ENCODE assay signal across 9 mouse cellular contexts in the genomic region with DNA sequence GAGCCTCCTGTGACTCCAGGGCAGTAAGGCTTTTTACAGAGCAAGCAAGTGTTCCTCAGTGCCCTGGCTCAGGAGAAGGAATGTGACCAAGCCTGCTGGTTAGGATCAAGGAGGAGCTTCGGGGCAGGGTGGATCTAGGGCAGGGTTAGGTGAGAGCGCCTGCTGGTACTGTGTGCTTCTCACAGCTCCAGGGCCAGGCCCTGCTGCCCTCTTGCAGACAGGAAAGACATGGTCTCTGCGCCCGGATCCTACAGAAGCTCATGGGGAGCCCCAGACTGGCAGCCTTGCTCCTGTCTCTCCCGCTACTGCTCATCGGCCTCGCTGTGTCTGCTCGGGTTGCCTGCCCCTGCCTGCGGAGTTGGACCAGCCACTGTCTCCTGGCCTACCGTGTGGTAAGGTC. TPM values are rescaled to one million over a fixed set of nuclear protein-coding genes. Genes with fewer than 3 reads are reported as not detected.
DNase-seq lines count a peak whose midpoint lies in the region; ATAC-seq lines count a peak whose summit lies in the region.
"Had no signal": no experiment of that assay in that cellular context is flagged by ENCODE, and none has a peak within 500 bp of the region (broad histone marks: within the 10 kb centered on the region; RNA-seq: fewer than 3 reads in every experiment).

No protein-coding gene starts in this region.

- no peak for DNase-seq in forebrain, embryonic 10.5 days (ENCODE audit: extremely low spot score, low spot score)
- peak; percentile 51 to 60 for DNase-seq in kidney, postnatal 36 days
- peak; percentile 34 for DNase-seq in thymus, postnatal 0 days (ENCODE audit: low spot score)
- DNase-seq in layer of hippocampus, adult 8-10 months (ENCODE audit: low spot score in 2 of 2), result no peak
- DNase-seq in frontal cortex, postnatal 36 days (ENCODE audit: low spot score in 2 of 2), result no peak
- DNase-seq in gastrocnemius, adult 18-20 months (ENCODE audit: low spot score), result no peak

- no peaks in the 10 kb centered on the region for H3K36me3 ChIP-seq in forebrain, embryonic 10.5 days (replicated peaks)
- H3K36me3 ChIP-seq in forebrain, embryonic 15.5 days, result no peaks in the 10 kb centered on the region

- no peak overlapping the region for H3K4me2 ChIP-seq in forebrain, embryonic 15.5 days (replicated peaks)

- ATAC-seq in forebrain, embryonic 15.5 days (replicated peaks), result no peak
- ATAC-seq in common myeloid progenitor, adult 5-6 weeks (replicated peaks; ENCODE audit: low read depth, poor library complexity, severe bottlenecking), result peak; percentile 36; the same call in 1 of the 2 replicates

- H3K9ac ChIP-seq in forebrain, embryonic 15.5 days (replicated peaks), result no peak overlapping the region

- H3K4me3 ChIP-seq in forebrain, embryonic 10.5 days, result no peak overlapping the region
- no peak overlapping the region for H3K4me3 ChIP-seq in forebrain, embryonic 15.5 days

- 0 out of 2 replicates have a peak, but pooled peaks cover 3% of the 10 kb centered on the region for H3K4me1 ChIP-seq in forebrain, embryonic 10.5 days
- H3K4me1 ChIP-seq in forebrain, embryonic 15.5 days, result no peaks in the 10 kb centered on the region

- no peaks in the 10 kb centered on the region for H3K27me3 ChIP-seq in forebrain, embryonic 10.5 days (ENCODE audit: poor library complexity, severe bottlenecking)
- no peaks in the 10 kb centered on the region for H3K27me3 ChIP-seq in forebrain, embryonic 15.5 days

- no peaks in the 10 kb centered on the region for H3K9me3 ChIP-seq in forebrain, embryonic 10.5 days
- H3K9me3 ChIP-seq in forebrain, embryonic 15.5 days, result no peaks in the 10 kb centered on the region

- peak overlapping the region; percentile 12; the same call in 1 of the 2 replicates for H3K27ac ChIP-seq in forebrain, embryonic 10.5 days
- H3K27ac ChIP-seq in forebrain, embryonic 15.5 days (replicated peaks), result no peak overlapping the region

- 73% methylated on average over 10 of the region's 10 CpGs for WGBS in forebrain, embryonic 10.5 days
- 72% methylated on average over 10 of the region's 10 CpGs for WGBS in forebrain, embryonic 15.5 days

RNA-seq across cellular contexts. Expression of a gene that starts 0.4 kb away (rescaled TPM):
- 0.73 and 1.3 TPM in 2 replicates for polyA plus RNA-seq in forebrain, embryonic 10.5 days (2016; fragmentation: Nextera tagmentation; extraction: Ambion mirVana)
- polyA plus RNA-seq in forebrain, embryonic 15.5 days (2015; fragmentation: Nextera tagmentation; extraction: Ambion mirVana), result not detected in 2 replicates
- total RNA-seq in common myeloid progenitor, adult 5-6 weeks (2017), result 1.6 and 2.6 TPM in 2 replicates
- polyA plus RNA-seq in thymus, postnatal 0 days (2015; fragmentation: Nextera tagmentation; extraction: Ambion mirVana), result 6.0 and 7.9 TPM in 2 replicates
- total RNA-seq in layer of hippocampus, adult 8-10 months (2022), result under 1 TPM; 0.22 to 0.45 (median 0.41) TPM
- total RNA-seq in gastrocnemius, adult 18-20 months (2021), result under 1 TPM; 0.26 to 0.30 TPM

RNA-seq across cellular contexts. Expression of a gene that starts 12.6 kb away (rescaled TPM):
- polyA plus RNA-seq in forebrain, embryonic 10.5 days (2016; fragmentation: Nextera tagmentation; extraction: Ambion mirVana), result 2.5 and 2.7 TPM in 2 replicates
- polyA plus RNA-seq in forebrain, embryonic 15.5 days (2015; fragmentation: Nextera tagmentation; extraction: Ambion mirVana), result 1.6 and 2.4 TPM in 2 replicates
- 0.09 and 0.44 TPM in 2 replicates for total RNA-seq in common myeloid progenitor, adult 5-6 weeks (2017)
- polyA plus RNA-seq in thymus, postnatal 0 days (2015; fragmentation: Nextera tagmentation; extraction: Ambion mirVana), result 5.0 and 6.5 TPM in 2 replicates
- total RNA-seq in layer of hippocampus, adult 8-10 months (2022), result 1 to 10 TPM; 3.8 to 6.1 (median 4.8) TPM
- 1 to 10 TPM; 3.8 to 4.9 TPM for total RNA-seq in gastrocnemius, adult 18-20 months (2021)

RNA-seq across cellular contexts. Expression of a gene that starts 16.3 kb away (rescaled TPM):
- 85.1 and 92.0 TPM in 2 replicates for polyA plus RNA-seq in forebrain, embryonic 10.5 days (2016; fragmentation: Nextera tagmentation; extraction: Ambion mirVana)
- polyA plus RNA-seq in forebrain, embryonic 15.5 days (2015; fragmentation: Nextera tagmentation; extraction: Ambion mirVana), result 89.2 and 93.1 TPM in 2 replicates
- total RNA-seq in common myeloid progenitor, adult 5-6 weeks (2017), result 28.6 and 32.7 TPM in 2 replicates
- 69.1 and 70.6 TPM in 2 replicates for polyA plus RNA-seq in thymus, postnatal 0 days (2015; fragmentation: Nextera tagmentation; extraction: Ambion mirVana)
- total RNA-seq in layer of hippocampus, adult 8-10 months (2022), result 10 to 100 TPM; 38.5 to 47.0 (median 39.7) TPM
- total RNA-seq in gastrocnemius, adult 18-20 months (2021), result 10 to 100 TPM; 28.2 to 28.9 TPM

RNA-seq across cellular contexts. Expression of a gene that starts 23.1 kb away (rescaled TPM):
- not detected in 2 replicates for polyA plus RNA-seq in forebrain, embryonic 10.5 days (2016; fragmentation: Nextera tagmentation; extraction: Ambion mirVana)
- not detected in 2 replicates for polyA plus RNA-seq in forebrain, embryonic 15.5 days (2015; fragmentation: Nextera tagmentation; extraction: Ambion mirVana)
- not detected in 2 replicates for total RNA-seq in common myeloid progenitor, adult 5-6 weeks (2017)
- 0.37 and 1.5 TPM in 2 replicates for polyA plus RNA-seq in thymus, postnatal 0 days (2015; fragmentation: Nextera tagmentation; extraction: Ambion mirVana)
- not detected for total RNA-seq in layer of hippocampus, adult 8-10 months (2022)
- total RNA-seq in gastrocnemius, adult 18-20 months (2021), result 10 to 100 TPM in 1 of 2 experiments, 1 to 10 TPM in 1; 9.9 to 17.2 TPM
- total RNA-seq: left cerebral cortex, adult 18-20 months had no signal

RNA-seq across cellular contexts. Expression of a gene that starts 24.5 kb away (rescaled TPM):
- polyA plus RNA-seq in forebrain, embryonic 10.5 days (2016; fragmentation: Nextera tagmentation; extraction: Ambion mirVana), result 31.1 and 33.2 TPM in 2 replicates
- polyA plus RNA-seq in forebrain, embryonic 15.5 days (2015; fragmentation: Nextera tagmentation; extraction: Ambion mirVana), result 63.8 and 66.7 TPM in 2 replicates
- 4.1 and 9.4 TPM in 2 replicates for total RNA-seq in common myeloid progenitor, adult 5-6 weeks (2017)
- polyA plus RNA-seq in thymus, postnatal 0 days (2015; fragmentation: Nextera tagmentation; extraction: Ambion mirVana), result 9.5 and 10.3 TPM in 2 replicates
- 100 to 1,000 TPM in 2 of 4 experiments, 10 to 100 TPM in 2; 86.9 to 135 (median 104) TPM for total RNA-seq in layer of hippocampus, adult 8-10 months (2022)
- 10 to 100 TPM; 42.1 to 45.1 TPM for total RNA-seq in gastrocnemius, adult 18-20 months (2021)

Comparison
In these comparisons a context has a peak if more than half of its experiments do, and no peak if none do; other contexts are left out.
1. DNase-seq: peak in kidney, postnatal 36 days (2 of 2) and thymus, postnatal 0 days (single experiment); none in forebrain, embryonic 10.5 days (single experiment), layer of hippocampus, adult 8-10 months (0 of 2), frontal cortex, postnatal 36 days (0 of 2) and gastrocnemius, adult 18-20 months (single experiment).